Mouse (Mus musculus): Measurements from ENCODE around the gene Art5.
"Not testable (repeated sequence)": the region's sequence is repeated elsewhere in the genome, so short reads cannot be mapped to it uniquely, and the experiment has no call there.

Gene Art5

DNA sequence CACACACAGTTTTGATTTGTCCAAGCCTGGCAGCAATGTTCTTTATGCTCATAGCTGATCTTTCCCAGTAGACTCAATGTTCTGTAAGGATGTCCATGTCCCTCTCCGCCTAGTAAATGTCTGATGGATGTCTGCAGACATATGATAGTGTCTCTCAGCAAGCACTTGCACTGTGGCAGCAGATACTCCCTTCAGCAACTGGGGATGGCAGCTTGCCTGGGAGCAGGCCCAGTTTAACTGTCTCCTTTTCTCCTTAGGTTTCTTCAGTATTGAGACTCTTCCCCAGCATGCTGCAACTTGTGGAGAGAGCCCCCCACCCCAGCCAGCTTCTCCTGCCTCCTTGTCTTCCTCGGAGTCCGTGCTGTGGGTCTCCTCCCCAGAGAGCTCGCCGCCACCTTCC is 27.5 kb downstream of the Art5 start:
- DNase-seq (ENCODE audit: low spot score in 2 of 2) = no peak

GRCm38 (mm10) chr7:102080311-102080710 is 29.0 kb downstream of the Art5 start:
- no peak for DNase-seq (ENCODE audit: low spot score in 2 of 2)

DNA sequence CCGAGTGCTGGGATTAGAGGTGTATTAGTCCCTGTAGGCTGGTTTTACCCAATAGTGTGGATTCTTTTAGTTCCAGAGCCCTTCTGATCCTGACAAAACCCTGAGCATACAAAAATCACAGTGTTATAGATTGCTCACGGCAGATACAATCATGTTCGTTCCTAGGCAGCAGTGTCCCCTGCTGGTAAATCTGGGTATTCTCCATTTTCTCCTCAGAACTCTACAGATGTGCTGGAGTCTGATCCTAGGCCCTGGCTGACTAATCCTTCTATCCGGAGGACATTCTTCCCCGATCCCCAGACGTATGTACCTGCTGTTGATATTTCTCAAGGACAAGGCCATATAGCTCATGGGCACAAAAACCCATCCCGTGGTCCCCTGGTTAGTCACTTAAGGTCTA is 30.8 kb downstream of the Art5 start:
- no peak for DNase-seq (ENCODE audit: low spot score in 2 of 2)

- DNase-seq (ENCODE audit: low spot score in 2 of 2) = no peak
Observed at GRCm38 (mm10) chr7:102076714-102077296, 32.5 kb downstream of the Art5 start.

- no peak for DNase-seq (ENCODE audit: low spot score in 2 of 2)
Observed at GRCm38 (mm10) chr7:102066363-102066762, 42.9 kb downstream of the Art5 start.

DNA sequence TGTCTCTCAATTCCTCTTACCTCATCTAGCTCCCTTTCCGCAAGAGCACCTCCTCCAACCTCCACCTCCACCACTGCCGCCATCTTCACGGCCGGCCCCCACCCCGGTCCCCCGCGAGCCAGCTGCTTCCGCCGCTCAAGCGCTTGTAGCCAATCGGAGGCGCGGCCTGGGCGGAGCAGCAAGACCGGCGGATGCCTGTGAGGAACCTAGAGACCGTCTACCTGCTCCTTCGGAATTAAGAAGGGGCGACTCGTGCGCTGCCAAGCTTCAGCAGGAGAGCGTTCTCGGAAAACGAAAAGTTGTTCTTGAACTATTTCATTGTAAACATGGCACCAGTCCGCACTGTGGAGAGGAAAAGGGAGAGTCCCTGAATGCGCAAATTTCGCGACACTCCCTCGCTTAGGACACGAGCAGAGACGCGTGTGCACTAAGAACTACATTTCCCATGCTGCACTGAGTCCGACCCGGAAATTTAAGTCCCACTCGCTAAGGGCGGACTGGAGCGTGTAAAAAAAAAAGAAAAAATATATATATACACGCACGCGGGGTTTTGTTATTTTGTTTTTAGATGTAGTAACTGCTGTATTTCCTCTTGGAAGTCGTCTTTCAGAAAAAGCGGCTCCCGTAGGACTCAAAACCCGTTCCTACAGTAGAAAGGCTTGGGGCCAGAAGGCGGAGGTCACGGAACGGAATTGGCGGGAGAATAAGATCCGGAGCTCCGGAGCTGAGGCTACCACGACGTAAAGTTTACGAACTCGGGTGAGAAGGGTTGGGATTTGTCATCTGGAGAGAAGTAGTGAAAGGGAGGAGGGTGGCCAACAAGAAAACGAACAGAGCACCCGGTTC is 44.0 kb downstream of the Art5 start, which contains the start of the genes Rnf121, Xndc1 and Xntrpc:
Gene Rnf121, minus strand, starts transcription at position 424 of the 846 bp plus-strand sequence.
Gene Xndc1, plus strand, starts transcription at position 466 of the 846 bp plus-strand sequence.
Gene Xntrpc, plus strand, starts transcription at position 668 of the 846 bp plus-strand sequence.
- peak; percentile 86 to 92 for DNase-seq (ENCODE audit: low spot score in 2 of 2)

DNA sequence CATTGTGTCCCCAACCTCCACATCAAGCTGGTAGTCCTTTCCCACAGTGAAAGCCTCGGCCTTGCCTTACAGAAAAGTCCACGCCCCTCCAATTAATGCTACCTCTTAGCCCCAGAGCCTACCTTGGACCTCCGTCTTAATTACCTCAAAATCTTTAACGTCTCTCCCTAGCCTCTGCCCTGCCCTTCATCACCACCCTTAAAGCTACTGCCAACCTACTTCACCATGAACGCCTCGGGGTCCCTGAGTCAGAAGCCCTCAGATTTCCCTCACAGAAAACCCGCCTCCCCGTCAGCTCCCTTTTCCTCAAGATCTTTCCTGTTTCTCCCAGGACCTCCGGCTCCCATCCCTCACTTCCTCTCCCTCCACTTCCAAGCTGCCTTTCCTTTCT is 44.6 kb downstream of the Art5 start:
- no peak for DNase-seq (ENCODE audit: low spot score in 2 of 2)

- no peak for DNase-seq (ENCODE audit: low spot score in 2 of 2)
Observed at GRCm38 (mm10) chr7:102063891-102064290, 45.4 kb downstream of the Art5 start.

DNA sequence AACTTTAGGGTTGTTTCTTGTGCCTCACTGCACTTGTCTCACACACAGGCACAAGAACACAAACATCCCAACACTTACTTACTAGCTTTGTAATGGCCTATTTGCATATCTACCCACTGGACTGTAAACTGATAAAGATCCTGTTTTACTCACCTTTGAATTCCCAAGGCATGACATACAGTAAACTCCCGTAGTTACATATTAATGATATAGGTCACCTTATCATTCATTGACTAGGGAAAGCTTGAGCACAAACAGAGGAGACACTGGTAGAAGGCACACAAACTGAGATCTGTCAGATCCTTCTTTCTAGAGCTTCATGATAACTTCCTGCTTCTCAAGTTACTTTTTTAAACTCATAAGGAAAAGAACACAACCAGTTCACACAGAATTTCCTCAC is 47.1 kb downstream of the Art5 start:
- DNase-seq (ENCODE audit: low spot score in 2 of 2) = no peak

DNA sequence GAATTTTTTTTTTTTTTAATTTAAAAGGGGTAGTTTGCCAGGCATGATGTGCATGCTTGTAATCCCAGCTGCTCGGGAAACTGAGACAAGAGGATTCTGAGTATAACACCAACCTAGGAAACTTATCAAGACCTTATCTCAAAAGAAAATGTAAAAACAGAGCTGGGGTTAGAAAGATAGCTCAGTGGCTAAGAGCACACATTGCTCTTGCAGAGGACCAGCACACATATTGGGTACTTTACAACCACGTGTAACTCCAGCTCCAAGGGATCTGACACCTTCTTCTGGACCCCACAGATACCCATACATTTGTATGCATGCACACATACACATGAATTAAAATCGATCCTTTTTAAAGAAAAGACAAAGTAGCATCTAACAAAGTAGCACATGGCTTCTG is 47.9 kb downstream of the Art5 start:
- DNase-seq (ENCODE audit: low spot score in 2 of 2) = no peak

DNA sequence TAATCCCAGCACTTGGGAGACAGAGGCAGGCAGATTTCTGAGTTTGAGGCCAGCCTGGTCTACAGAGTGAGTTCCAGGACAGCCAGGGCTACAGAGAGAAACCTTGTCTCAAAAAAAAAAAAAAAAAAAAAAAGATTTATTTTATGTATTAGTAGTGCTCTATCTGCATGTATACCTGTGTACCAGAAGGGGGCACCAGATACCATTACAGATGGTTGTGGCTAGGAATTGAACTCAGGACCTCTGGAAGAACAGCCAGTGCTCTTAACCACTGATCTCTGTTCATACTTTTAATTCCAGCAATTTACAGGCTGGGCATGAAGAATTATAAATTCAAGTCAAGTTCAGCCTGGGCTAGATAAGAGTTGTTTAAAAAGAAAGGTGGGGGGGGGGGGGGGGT is 60.8 kb downstream of the Art5 start:
- DNase-seq (ENCODE audit: low spot score in 2 of 2) = not testable (repeated sequence)
